Mouse (Mus musculus) cerebellum, adult 2 months (tissue): ENCODE measurements around the gene Ppp1r18.

Experiments
- CTCF ChIP-seq: fragments of 200-500 bp; IDR thresholded peaks from 2 replicates; pipeline ENCODE4 v1.5.1; 2011; ENCODE audit warnings: low read depth, mild to moderate bottlenecking, control low read depth, low read length, moderate library complexity, borderline replicate concordance; ENCODE audit not compliant: insufficient read depth
- POLR2A ChIP-seq: fragments of 200-500 bp; IDR thresholded peaks from 2 replicates; pipeline ENCODE4 v1.6.1; 2011; ENCODE audit warnings: low read length, control low read depth, borderline replicate concordance; ENCODE audit not compliant: insufficient read depth

- TF ChIP-seq CTCF: no peak
- TF ChIP-seq POLR2A: no peak
Measured at GRCm38 (mm10) chr17:35870151-35870883, 4.9 kb downstream of the Ppp1r18 start.
